In the genomic region with DNA sequence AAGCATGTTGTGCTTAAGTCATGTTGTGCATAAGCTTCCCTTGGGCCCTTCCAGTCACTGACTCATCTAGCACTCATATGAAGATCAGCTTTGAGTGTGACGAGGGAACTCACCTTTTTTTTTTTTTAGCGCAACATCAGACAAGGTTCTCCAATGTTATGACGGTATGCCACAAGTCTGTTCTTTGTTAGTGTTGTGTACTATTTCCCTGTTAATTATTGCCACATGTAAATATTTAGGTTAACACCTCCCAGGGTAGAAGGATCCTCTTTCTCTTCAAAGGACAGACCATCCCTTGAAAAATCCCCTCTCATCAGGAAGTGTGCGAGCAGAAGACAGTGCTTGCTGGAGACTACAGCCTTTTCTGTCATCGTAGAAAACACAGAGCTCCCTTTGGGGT, we compare ENCODE assay signal across 18 mouse cellular contexts.
DNase-seq lines count a peak whose midpoint lies in the region; ATAC-seq and TF ChIP-seq lines count a peak whose summit lies in the region.
"Had no signal": no experiment of that assay in that cellular context is flagged by ENCODE, and none has a peak within 500 bp of the region (broad histone marks: within the 10 kb centered on the region; RNA-seq: fewer than 3 reads in every experiment).

No protein-coding gene starts in this region.

- intact Hi-C loops in left cerebral cortex, adult 2 months (cut with DNase I), result loop anchor here (10.0 kb wide), 1 partner anchor 228 kb away; no protein-coding TSS in a partner anchor
- intact Hi-C loops in left cerebral cortex, postnatal 10 days (cut with DNase I), result no loop called here

- no peak overlapping the region for H3K4me2 ChIP-seq in embryonic facial prominence, embryonic 12.5 days (replicated peaks)
- no peak overlapping the region for H3K4me2 ChIP-seq in heart, embryonic 12.5 days
- H3K4me2 ChIP-seq: intestine, embryonic 15.5 days; liver, embryonic 12.5 days; lung, embryonic 15.5 days; neural tube, embryonic 13.5 days had no signal

- no peak overlapping the region for H3K9ac ChIP-seq in embryonic facial prominence, embryonic 12.5 days
- no peak overlapping the region for H3K9ac ChIP-seq in heart, embryonic 12.5 days
- H3K9ac ChIP-seq: forebrain, postnatal 0 days; intestine, embryonic 15.5 days; liver, embryonic 12.5 days; lung, embryonic 15.5 days; neural tube, embryonic 13.5 days had no signal

- 0 out of 2 replicates have a peak, but pooled peaks cover 4% of the 10 kb centered on the region for H3K4me1 ChIP-seq in embryonic facial prominence, embryonic 12.5 days
- 0 out of 2 replicates have a peak, but pooled peaks cover 3% of the 10 kb centered on the region for H3K4me1 ChIP-seq in heart, embryonic 12.5 days (replicated peaks)
- H3K4me1 ChIP-seq: intestine, embryonic 15.5 days; liver, embryonic 12.5 days; neural tube, embryonic 13.5 days had no signal

- no peaks in the 10 kb centered on the region; the same call in 1 of the 2 replicates for H3K27me3 ChIP-seq in embryonic facial prominence, embryonic 12.5 days
- no peaks in the 10 kb centered on the region for H3K27me3 ChIP-seq in heart, embryonic 12.5 days (replicated peaks)
- H3K27me3 ChIP-seq: intestine, embryonic 15.5 days; liver, embryonic 12.5 days; lung, embryonic 15.5 days; neural tube, embryonic 13.5 days had no signal

- no peaks in the 10 kb centered on the region for H3K9me3 ChIP-seq in embryonic facial prominence, embryonic 12.5 days
- H3K9me3 ChIP-seq in heart, embryonic 12.5 days (replicated peaks), result no peaks in the 10 kb centered on the region
- H3K9me3 ChIP-seq: intestine, embryonic 15.5 days; liver, embryonic 12.5 days; lung, embryonic 15.5 days had no signal

- WGBS in embryonic facial prominence, embryonic 12.5 days, result 46% methylated on average over 5 of the region's 5 CpGs
- 80% methylated on average over 5 of the region's 5 CpGs for WGBS in heart, embryonic 12.5 days

- ATAC-seq in embryonic facial prominence, embryonic 12.5 days (ENCODE audit: insufficient number of reproducible peaks, insufficient read depth, low FRiP score, low TSS enrichment), result no peak
- ATAC-seq in megakaryocyte, adult 5-6 weeks (ENCODE audit: poor library complexity, severe bottlenecking), result peak; percentile 50
- no peak for ATAC-seq in heart, embryonic 12.5 days (ENCODE audit: insufficient number of reproducible peaks, low FRiP score)
- ATAC-seq: intestine, embryonic 15.5 days; liver, embryonic 12.5 days; midbrain, embryonic 16.5 days had no signal

- no peak for TF ChIP-seq CTCF in left cerebral cortex, adult 2 months (IDR thresholded peaks at IDR 0.05)

- peak overlapping the region; percentile 13; the same call in 1 of the 2 replicates for H3K27ac ChIP-seq in left cerebral cortex, adult 2 months
- 0 out of 2 replicates have a peak overlapping the region, but pooled peaks have one; percentile 61 for H3K27ac ChIP-seq in embryonic facial prominence, embryonic 12.5 days
- H3K27ac ChIP-seq in heart, embryonic 12.5 days (ENCODE audit: poor library complexity, severe bottlenecking), result no peak overlapping the region
- H3K27ac ChIP-seq: intestine, embryonic 15.5 days; liver, embryonic 12.5 days; lung, embryonic 15.5 days; neural tube, embryonic 13.5 days had no signal

- no peak for DNase-seq in left cerebral cortex, adult 2 months (ENCODE audit: extremely low spot score in 1 of 2, low spot score in 2 of 2)
- DNase-seq in left cerebral cortex, postnatal 10 days (ENCODE audit: extremely low spot score in 1 of 2, low spot score in 2 of 2), result no peak
- DNase-seq in testis, postnatal 14 days (ENCODE audit: low spot score), result no peak
- DNase-seq in cerebellum, adult 11-12 months, result no peak
- DNase-seq in ovary, postnatal 14 days (ENCODE audit: low spot score), result no peak
- DNase-seq: cerebellum, postnatal 25 days; gastrocnemius, postnatal 36 days; kidney, postnatal 14 days; retina, postnatal 1 day had no signal

- H3K4me3 ChIP-seq in left cerebral cortex, adult 2 months, result no peak overlapping the region
- H3K4me3 ChIP-seq in embryonic facial prominence, embryonic 12.5 days, result no peak overlapping the region
- no peak overlapping the region for H3K4me3 ChIP-seq in heart, embryonic 12.5 days
- H3K4me3 ChIP-seq: intestine, embryonic 15.5 days; liver, embryonic 12.5 days; lung, embryonic 15.5 days; neural tube, embryonic 13.5 days had no signal

- no peaks in the 10 kb centered on the region for H3K36me3 ChIP-seq in embryonic facial prominence, embryonic 12.5 days
- H3K36me3 ChIP-seq in heart, embryonic 12.5 days, result no peaks in the 10 kb centered on the region
- H3K36me3 ChIP-seq: intestine, embryonic 15.5 days; liver, embryonic 12.5 days; lung, embryonic 15.5 days; neural tube, embryonic 13.5 days had no signal
